Mouse (Mus musculus): ENCODE measurements at regions not wholly inside any gene's neighbourhood (a gene's known extent, or its start where the extent isn't known, plus 50 kb on each side); places are given as distances from the start of the nearest gene placed in this dataset.

DNA sequence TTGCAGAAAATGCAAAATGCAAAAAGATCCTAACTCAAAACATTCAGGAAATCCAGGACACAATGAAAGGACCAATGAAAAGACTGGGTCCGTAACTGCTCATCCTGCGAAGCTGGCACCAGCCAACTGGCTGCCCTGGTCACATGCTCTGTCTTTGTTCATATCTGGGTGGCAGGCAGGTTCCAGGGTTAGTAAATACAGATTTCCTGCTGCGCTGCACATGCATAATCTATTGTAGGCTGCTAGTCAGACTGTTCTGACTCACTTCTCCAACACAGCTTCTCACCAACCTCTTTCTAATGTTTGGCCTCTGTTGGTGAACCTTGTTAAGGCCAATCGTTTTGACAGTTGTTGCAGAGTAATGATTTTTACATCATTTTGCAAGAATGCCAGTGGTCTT lies 92.0 kb upstream of the Stc2 start:
- no peak for TF ChIP-seq GATA1 (IDR thresholded peaks at IDR 0.05; ENCODE audit: borderline replicate concordance, low read length)
- TF ChIP-seq CTCF (IDR thresholded peaks at IDR 0.05; ENCODE audit: low read depth, low read length), result no peak
- TF ChIP-seq TAL1 (conservative IDR thresholded peaks at IDR 0.05; ENCODE audit: low read depth, low read length), result no peak

Measured in G1E (cell line).